Mouse (Mus musculus): Measurements from ENCODE around the gene Tnfrsf25.

DNA sequence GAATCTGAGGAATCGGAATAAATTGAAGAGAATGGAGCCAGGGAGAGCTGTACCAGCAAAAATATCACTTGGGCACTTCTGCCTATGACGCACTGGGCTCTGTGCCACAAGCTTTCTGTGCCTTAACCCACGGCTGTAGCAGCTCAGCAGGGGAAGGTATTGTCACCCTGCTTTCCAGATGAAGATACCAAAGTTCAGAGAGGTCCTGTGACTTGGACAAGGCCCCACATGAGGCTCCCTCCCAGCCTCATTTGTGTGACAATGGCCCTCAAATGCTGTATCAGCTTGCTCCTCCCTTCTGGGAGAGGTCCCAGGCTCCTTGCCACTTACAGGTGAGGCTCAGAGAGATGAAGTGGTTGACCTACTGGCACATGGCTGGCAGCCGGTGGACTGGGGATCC, 27.6 kb upstream of the Tnfrsf25 start:
- TF ChIP-seq EP300 (IDR thresholded peaks at IDR 0.05; ENCODE audit: low read depth) (no peak), CTCF (IDR thresholded peaks at IDR 0.05; ENCODE audit: low read depth) (no peak)
